Mouse (Mus musculus) kidney, adult 2 months (tissue): ENCODE results near the gene Golm1.

ENCODE experiments used
- CTCF ChIP-seq: fragments of 200-500 bp; conservative IDR thresholded peaks from 2 replicates; pipeline ENCODE4 v1.5.1; 2011; ENCODE audit warnings: low read depth, mild to moderate bottlenecking, control low read depth, low read length, moderate library complexity, mixed read lengths; ENCODE audit not compliant: insufficient read depth, insufficient read length
- POLR2A ChIP-seq: fragments of 200-500 bp; IDR thresholded peaks from one replicate; pipeline ENCODE4 v1.6.1; 2011; ENCODE audit warnings: low read depth, low read length, control low read depth

DNA sequence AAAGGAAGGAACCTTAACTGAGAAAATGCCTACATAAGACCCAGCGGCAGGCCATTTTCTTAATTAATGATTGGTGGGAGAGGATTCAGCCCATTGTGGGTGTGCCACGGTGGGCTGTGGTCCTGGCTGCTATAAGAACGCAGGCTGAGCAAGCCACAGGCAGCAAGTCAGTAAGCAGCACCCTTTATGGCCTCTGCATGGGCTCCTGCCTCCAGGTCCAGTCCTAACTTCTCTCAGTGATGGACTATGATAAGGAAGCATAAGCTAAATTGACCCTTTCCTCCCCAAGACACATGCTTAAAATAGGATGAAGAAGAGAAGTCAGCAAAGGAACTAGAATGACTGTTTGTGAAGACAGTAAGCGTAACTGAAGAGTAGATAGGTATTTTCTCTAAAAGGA lies 60.5 kb downstream of the Golm1 start:
- TF ChIP-seq CTCF (no peak), POLR2A (no peak)
